Mouse (Mus musculus) kidney, postnatal 25 days (tissue): ENCODE measurements at regions not wholly inside any gene's neighbourhood (a gene's known extent, or its start where the extent isn't known, plus 50 kb on each side); places are given as distances from the start of the nearest gene placed in this dataset.
"Not testable (repeated sequence)": the region's sequence is repeated elsewhere in the genome, so short reads cannot be mapped to it uniquely, and the experiment has no call there.

Experiments used
- DNase-seq, 2 experiments: peaks; one replicate each; pipeline ENCODE4 v3.0.0; 2021; ENCODE audit warnings: mixed read lengths in 2 of 2

DNA sequence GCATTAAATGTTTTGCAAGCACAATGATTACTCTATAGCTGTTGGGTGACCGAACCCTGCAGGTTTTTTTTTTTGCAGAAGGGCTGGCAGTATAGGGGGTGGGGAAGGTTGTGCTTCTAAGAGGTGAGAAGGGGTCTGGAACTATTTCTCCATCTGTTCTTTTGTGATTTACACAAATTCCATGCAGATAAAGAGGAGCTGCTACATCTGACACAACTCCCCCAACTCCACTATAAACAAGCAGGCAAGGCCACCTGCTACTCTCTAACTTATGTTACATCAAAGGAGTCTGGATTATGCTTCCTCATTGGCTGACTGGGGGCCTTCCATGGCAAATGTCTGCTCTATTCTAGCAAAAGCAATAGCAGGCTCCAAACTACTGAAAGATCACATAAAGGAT is 299.2 kb upstream of the Flrt2 start:
- no peak for DNase-seq

DNA sequence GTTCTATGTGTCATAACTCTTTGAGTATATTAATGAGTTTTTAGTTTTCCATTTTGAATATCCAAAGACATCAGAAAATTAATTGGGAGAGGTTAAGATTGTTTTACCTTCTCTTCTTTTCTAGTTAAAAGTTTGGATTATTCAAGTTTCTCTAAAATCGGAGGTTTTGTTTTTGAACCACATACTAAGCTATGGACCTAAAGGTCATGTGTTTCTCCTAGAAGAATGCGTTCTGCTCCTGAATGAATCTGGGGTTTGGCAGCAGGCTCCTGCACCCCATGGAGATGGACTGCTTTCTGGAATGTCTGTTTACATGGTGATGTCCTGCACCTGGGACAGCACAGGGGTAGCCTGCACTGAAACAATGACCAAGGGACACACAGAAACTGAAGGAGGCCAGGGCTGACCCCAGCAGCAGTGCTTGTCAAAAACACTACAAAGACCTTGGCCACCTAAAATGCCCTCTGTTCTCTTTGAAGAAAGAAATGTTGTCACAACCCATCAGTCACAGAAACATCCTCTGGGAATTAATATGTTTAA is 297.0 kb upstream of the Flrt2 start:
- no peak for DNase-seq

DNA sequence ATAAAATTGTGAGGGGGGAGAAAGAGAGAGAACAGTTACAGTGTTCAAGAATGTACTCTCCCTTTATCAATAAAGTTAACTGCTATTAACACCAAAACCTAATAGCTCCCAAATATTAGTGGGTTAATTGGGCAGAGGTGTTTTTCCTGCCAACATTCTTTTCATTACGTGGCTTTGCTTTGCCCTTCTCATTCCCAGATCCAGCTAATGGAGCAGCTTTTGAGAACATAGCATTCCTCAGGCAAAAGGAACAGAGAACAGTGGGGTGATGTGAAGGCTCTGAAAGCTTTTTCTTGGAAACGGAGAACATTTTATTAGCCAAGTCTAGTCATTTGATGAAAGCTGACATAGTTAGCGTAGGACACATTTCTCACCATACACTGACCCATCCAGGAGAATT is 271.2 kb upstream of the Flrt2 start:
- DNase-seq = no peak

DNA sequence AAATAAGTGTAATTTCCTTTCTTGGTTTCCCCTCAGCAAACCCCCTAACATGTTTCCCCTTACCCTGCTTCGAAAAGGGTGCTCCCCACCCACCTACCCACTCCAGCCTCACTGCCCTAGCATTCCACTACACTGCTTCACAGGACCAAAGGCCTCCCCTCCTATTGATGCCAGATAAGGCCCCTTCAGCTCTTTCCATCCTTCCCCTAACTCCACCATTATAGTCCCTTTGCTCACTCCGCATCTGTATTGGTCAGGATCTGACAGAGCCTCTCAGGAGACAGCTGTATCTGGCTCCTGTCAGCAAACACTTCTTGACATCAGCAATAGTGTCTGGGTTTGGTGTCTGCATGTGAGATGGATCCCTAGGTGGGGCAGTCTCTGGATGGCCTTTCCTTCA is 267.3 kb upstream of the Flrt2 start:
- no peak for DNase-seq

DNA sequence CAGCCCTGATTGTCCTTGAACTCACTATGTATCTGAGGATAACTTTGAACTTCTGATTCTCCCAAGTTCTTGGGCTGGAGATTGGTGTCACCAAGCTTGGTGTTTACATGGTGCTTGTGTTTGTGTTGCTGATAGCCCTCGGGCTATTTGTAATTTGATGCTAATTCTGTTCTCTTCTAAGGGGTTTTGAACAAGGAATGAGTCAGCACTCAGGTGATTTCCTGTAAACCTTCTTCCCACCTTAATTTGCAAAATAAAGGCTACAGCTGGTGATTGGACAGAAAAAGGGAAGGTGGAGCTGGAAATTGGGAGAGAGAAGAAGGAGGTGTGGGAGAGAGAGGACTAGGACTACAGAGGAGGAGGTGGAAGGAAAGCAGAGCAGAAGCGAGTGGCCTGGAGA is 254.8 kb upstream of the Flrt2 start:
- DNase-seq = no peak

DNA sequence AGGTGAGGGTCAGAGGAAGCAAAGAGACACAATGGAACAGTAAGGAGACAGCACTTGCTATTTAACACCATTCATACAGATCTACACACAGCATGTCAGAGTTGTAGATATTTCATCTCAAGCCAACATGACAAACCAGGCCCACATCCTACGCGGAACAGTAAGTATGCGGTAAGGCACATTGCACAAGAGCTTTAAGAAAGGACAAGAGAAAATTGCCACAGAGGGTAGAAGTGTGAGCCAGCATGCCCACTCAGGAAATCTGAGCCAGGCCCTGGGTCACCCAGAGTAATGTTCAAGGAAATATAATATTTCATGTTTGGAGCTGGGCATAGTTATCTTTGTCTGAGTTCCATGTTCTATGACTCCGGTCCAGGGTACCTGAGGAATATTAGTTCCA is 234.5 kb upstream of the Flrt2 start:
- no peak for DNase-seq

DNA sequence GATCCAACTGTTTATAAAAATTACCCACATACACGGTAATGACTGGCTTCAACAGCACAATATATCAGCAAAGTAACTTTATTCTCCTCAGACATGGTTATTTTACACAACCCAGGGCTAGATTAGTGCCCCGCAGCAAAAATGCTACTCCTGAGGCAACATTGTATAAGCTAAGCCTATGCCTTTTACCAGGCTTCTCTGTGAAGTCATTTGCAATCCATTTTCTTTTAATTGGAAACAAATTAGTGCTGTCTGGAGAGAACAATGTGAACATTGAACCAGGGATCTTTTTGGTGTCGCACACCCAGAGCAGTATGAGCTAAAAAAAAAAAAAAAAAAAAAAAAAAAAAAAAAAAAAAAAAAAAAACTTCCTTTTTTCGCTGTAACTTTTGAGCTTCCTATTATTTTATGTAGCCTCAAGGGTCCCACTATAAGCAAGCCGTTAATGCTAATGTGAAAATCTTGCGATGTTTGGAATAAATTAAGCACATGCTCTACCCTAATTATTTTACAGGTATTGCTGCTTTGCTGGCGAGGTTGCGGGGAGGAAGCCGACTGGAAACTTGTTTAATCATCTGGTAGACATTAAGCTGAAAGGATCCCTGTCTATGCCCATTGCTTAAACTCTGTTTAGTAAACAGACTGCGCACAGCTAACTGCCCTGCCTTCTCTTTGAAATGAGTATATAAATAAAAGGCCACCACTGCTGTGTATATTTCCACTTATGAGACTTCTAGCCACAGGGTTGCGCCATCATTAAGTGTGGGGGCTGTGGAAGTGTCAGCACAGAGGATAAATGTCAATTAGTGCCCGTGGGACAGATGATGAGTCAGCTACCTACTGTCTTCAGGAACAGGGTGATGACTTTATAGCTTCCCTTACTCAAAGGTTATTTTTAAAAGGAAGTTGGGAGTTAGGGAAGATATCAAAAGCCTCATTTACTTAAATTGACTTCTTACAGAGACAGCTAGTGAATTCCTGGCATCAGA is 225.2 kb upstream of the Flrt2 start:
- DNase-seq = no peak

DNA sequence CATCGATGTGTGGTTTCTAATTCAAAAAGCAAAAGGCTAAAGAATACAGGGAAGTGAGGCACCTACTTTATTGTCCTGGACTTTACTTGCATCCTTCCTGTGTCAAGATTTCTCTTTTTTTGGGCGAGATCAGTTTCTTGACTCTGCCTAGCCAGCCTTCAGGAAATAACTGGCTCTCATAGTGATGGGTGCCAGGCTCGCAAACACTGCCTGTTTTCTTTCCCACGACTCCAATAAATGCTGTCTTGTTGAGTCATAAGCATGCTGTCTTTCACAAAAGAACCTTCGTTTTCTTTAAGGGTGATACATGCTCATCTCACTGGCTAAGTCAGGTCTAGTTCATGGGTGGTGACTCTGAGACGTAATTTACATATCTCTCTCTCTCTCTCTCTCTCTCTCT is 222.1 kb upstream of the Flrt2 start:
- no peak for DNase-seq

DNA sequence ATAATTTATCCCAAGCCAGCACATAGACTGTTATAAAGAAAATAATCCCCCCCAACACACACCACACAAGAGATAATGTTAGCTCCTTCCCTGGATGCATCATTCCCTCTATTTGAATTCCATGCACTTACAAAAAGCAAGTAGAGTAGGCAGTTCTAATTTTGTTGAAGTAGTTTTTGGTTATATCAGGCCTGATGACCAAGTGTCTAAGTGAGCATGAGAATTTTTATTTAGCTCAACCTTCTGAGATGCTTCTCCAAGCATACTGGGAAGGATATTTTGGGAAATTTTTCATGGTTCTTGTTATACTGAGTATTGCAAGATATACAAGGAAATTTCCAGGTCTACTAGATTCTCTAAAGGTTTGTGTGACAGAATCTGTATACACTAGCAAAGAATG is 205.5 kb upstream of the Flrt2 start:
- DNase-seq = no peak

DNA sequence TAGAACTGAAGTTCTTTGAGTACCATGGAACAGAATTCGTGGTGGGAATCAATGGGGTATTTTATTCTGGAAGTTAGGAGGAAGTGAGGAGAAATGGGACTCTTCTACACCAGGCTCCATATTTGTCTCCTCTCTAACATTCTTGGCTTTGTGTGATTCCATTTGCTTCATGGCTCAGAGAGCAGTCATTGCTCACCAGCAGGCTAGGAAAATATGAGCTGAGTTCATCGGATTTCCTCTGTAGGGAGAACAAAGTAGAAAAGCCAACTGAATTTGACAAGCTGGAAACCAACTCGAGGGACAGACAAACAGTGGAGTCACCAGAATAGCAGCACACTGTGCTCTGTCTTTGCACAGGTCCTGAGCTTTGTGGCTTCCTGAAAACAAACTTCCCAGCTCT is 203.7 kb upstream of the Flrt2 start:
- DNase-seq = no peak

DNA sequence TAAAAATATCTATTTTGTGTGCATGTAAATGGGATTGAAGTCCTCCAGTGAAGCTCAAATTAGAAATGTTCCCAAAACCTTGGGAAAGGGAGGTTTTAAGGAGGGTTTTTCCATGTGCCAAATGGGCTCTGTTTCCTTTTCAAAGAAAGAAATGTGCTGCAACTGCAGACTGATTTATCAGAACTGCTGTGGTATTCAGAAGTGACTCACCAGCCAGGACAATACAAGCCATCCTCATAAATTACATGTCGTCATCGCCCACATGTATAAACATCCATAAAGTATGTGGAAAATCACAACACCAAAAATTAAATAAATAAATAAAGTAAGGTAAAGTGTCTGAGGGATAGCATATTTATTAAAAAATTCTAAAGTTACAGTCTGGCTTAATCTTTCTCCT is 202.7 kb upstream of the Flrt2 start:
- no peak for DNase-seq

DNA sequence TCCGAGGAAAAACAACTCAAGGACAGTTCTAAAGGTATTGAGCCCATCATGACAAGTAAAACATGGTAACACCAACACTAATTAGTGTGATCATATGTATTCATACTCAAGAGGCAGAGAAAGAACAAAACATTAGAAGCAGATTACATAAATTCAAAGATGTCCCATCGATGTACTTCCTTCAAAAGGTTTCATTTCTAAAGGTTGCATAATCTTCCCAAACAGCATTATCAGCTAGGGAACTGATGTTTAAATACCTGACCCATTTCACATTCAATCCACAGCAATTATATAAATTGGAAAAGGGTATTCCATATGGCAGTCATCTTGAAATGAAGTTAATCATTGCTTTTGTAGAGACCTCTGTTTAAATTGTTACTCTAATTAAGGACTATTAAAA is 202.2 kb upstream of the Flrt2 start:
- no peak for DNase-seq

DNA sequence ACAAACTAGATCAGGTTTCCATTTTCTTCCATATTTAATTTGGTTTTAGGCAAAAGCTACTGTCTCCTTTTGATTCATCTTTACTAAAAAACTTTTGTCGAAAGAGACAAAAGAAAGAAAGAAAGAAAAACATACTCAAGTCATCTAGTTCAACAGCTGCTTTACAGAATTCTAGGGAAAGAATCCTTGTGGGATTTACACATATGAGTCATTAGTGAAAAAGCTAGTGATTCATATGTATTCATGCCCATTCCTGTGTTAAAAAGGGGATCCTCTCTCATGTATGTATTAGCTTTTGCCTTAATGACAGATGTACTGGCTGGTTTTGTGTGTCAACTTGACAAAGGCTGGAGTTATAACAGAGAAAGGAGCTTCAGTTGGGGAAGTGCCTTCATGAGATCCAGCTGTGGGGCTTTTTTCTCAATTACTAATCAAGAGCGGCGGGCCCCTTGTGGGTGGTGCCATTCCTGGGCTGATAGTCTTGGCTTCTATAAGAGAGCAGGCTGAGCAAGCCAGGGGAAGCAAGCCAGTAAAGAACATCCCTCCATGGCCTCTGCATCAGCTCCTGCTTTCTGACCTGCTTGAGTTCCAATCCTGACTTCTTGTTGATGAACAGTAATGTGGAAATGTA is 200.1 kb upstream of the Flrt2 start:
- not testable (repeated sequence) for DNase-seq

DNA sequence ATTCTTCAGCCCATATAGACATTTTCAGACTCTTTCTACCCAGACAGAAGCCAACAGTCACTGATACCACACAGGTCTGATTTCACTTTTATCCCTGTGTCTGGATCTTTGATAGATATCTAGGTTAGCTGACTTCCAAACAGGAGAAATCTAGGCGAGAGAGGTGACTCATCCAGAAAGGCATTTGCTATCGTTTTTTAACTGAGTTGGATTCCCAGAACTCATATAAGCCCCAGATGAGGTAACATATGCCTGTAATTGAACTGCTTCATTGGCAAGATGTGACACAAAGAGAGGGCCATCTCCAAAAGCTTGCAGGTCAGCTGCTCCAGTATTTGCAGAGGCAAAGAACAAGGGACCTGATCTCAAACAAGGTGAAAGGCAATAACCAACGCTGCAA is 190.6 kb upstream of the Flrt2 start:
- DNase-seq = no peak

DNA sequence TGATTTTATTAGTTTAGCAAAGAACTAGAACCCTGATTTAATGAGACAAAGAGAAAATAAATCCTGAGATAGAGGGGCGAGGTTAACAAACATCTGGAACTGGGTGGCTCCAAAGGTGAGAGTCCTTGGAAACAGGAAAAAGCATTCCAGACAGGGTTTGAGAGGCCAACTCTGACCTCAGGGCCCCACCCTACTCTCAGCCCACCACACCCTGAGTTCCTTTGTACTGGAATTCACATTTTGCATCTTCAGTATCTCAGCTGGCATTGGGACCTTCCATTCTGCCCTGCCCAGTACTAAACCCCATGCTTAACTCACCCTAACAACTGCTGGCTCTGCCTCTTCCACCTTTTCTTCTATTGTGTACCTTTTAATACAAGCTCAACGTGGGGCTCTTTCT is 172.0 kb upstream of the Flrt2 start:
- DNase-seq = no peak

DNA sequence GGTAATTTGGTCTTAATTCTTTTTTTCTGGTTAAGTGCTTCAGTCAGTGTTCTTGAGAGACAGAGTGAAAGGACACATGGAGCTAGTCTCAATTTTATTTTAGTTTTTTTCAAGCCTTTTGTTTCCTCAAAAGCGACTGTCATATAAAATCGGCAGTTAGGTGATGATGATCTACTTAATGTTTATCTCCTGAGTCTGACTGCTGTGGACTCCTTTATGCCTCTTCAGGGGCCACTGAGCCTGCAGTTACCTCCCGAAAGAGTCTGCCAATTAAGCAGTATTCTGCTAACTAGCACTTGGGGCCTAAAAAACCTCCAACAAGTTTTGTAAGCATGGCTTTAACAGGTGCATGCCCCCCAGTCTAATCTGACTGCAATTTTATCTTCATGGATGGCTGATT is 170.0 kb upstream of the Flrt2 start:
- no peak for DNase-seq

DNA sequence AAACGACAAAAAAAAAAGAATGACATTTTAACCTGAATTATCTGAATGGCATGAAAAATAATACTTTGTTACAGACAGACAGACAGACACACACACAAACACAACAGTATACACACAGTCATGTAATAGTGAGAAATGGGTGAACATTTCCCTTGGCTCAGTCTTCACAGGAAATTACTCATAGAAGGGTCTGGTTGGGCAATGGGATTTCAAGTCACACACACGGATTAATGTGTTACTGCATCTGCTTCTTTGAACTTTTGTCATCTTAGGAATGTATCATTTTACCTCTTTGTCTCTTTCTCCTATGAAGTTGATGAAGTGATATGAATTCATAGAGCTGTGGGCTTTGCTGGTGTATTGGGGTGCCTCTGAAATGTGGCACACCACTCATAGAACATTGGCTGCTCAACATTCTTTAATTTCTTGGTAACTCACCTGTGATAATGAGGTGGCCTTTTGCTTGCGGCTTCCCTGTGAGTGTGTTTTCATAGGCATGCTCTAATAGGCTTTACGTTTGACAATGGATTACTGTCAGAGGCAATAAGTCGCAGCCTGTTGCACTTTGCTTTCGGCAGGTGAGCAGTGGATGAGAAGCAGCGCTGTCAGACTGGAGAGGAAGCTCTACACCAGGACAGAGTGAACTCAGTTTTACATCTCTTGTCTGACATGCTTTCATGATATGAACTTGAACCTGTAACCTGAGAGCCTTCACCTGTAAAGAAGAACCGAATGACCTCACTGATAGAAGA is 158.0 kb upstream of the Flrt2 start:
- DNase-seq = no peak

DNA sequence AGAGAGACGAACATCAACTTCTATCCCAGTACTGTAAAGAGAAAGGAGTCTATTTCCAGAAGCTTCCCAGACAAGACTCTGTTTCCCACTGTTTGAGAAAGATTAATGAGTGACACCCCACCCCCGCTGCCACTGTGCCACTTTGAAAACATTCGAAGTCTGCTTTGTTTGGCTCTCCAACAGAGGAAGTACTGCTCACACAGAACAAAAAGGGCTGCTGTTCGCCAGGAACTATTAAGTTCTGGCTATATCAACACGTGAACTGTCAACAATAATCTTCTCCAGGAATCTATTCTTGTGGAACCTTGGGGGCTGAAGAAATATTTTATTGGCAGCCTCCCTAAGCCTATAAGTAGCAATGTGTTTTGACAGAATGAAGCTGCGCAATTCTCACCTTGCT is 144.7 kb upstream of the Flrt2 start:
- DNase-seq = peak; percentile 21 to 34

DNA sequence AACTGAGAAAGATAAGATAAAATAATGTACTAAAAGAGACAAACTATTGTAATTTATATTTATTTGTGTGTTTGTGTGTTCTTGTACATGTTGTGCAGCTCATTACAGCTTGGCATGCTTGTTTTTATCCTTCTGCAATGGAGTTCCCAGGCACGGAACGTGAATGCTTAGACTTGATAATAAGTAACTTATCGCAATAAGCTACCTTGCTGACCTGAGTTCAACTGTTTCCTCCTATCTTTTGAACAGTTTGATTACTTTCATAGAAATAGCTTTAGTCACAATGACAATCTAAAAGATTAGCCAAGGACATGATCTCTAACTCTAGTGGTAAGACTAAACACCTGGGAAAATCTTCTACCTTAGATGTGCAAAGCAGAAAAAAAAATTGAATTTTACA is 138.9 kb upstream of the Flrt2 start:
- no peak for DNase-seq

DNA sequence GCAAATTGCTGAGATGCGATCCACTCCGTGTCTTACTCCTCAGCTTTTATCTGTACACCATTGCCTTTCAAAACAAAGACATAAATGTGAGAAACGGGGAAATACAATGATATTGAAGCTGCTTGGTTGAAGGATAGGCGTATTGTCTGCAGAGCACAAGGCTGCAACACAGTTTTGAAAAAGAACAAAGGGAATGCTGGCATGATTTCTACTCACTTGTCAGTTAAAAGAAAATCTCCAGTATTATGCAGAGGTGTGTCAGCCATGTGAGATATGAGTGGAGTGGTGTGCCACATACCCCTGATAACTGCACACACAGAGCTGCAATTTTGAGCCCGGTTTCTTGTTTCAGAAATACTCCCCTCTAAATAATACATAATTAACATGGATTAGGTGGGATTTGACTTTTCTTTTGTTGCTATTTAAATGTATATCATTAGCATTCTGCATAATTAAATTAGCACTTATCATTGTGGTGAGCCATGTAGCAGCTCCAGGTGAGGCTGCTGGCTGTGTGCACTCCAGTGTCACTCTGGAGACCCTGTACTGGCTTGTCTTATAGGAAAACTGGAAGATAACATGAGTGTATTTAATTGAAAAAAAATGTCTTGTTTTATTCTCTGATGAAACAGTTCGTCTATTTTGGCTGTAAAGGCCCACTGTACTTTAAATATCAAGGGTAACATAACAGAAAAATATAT is 133.2 kb upstream of the Flrt2 start:
- DNase-seq = no peak

DNA sequence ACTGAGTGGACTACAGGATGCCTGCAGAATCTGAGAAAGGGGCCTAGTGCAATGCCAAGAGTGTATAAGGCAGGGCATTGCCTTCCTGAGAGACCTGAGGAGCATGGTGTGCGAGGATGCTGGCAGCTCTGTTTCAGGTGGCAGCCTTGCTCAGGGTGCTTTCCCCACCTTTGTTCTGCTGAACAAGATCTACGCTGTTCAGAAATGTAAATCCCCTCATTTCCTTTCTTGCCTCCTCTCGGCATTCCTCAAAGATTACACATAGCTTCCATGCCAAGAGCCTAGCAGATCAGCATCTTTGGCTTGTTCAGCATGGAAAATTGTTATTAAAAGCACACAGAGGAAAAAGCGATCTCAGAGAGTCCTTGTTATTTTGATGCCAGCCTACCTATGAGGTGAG is 128.6 kb upstream of the Flrt2 start:
- DNase-seq = no peak

DNA sequence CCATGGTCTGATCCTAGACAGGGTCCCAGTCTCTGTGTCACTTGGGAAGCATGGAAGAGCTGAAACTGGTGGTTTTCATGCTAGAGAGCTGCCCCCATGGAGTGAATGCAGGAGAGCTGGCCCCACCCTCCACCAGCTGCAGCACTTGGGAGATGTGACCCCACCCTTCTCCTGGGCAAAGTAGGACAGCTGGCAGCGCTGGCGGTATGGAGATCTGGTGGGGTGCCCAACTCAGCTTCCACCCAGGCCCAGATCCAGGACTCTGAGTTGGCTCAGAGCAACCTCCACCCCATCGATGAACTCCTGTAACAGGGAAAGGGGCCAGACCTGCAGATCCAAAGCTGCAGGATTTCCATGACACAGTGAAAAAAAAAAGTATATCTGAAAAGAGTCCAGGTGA is 115.3 kb upstream of the Flrt2 start:
- peak in 1 of 2 experiments; percentile 34 for DNase-seq

DNA sequence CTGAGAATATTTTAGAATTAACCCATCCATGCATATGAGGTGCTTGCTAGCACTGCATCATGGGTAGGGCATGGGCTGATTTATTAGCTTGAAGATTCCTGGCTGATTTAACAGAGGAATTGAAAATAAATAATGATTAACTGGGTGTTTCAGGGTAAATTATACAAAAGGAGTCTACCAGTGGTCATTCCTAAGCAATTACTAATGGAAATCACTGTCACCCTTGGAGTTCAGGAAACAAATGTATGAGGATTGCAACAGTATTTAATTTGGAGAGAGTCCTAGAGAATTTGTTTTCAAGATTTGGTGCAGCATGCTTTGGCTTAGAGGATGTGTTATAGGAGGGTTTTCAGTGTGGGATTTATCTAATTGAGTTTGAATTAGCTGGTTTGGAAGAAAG is 103.0 kb upstream of the Flrt2 start:
- DNase-seq = no peak
